Mouse (Mus musculus): ENCODE measurements around the gene Rftn1. TPM values are rescaled to one million over a fixed set of nuclear protein-coding genes. Genes with fewer than 3 reads are reported as not detected.
A peak's percentile ranks its signal among the peaks of the same experiment; 100 is the strongest.

Gene Rftn1
- polyA plus RNA-seq, 1 experiment from 2014 or later, result 37.8 TPM

DNA sequence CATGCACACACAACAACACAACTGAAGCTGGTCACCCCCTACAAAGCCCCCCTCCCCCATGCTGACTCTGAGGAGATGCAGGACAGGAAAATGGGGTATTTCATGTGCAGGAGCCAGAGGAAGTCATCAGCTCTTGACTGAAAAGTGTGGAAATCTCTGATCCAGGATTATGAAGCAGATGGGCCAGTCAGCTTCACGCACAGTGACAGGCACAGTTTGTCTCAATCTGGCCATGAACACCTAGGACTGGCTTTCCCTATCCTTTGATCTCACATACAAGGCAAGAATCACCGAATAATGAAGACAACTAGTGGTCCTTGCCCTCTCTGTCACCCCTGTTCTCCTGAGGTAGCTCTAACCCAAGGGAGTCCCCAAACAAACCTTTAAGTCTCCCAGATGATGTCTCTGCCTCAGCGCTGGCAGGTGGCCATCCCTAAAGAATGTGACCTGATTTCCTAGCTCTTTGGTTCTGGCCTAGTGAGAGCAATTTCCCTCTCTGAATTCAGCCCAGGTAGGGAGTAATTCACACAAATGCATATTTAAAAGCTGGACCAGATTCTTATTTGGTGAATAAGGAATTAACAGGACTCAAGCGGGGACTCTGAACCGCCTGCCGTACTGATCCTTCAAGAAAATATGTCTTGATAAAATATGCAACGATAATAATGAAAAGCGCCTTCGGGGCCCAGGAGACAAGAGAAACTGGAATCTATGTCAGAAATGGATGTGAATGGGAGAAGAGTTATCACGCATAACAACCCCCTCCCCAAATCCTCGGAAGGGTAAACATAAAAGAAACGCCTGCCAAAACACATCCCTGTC lies 6.0 kb downstream of the Rftn1 start:
- ATAC-seq (replicated peaks; ENCODE audit: extremely low read depth, insufficient read depth, low FRiP score), result no peak
- no peak overlapping the region for H3K4me2 ChIP-seq (ENCODE audit: low read depth, low read length)
- H3K36me3 ChIP-seq (ENCODE audit: control insufficient read depth, insufficient read depth), result no peaks in the 10 kb centered on the region
- 83% methylated on average over 12 of the region's 12 CpGs for WGBS
- H3K27ac ChIP-seq (ENCODE audit: low read length), result no peak overlapping the region
- H3K9me3 ChIP-seq (replicated peaks; ENCODE audit: control insufficient read depth, low read length), result no peaks in the 10 kb centered on the region
- H3K9ac ChIP-seq (ENCODE audit: low read length), result no peak overlapping the region
- no peaks in the 10 kb centered on the region for H3K27me3 ChIP-seq (ENCODE audit: control insufficient read depth, insufficient read depth, low read length)
- no peak overlapping the region for H3K4me3 ChIP-seq (ENCODE audit: low read length)
- H3K4me1 ChIP-seq (ENCODE audit: control insufficient read depth, insufficient read depth, low read length), result peaks cover 28% of the 10 kb centered on the region

DNA sequence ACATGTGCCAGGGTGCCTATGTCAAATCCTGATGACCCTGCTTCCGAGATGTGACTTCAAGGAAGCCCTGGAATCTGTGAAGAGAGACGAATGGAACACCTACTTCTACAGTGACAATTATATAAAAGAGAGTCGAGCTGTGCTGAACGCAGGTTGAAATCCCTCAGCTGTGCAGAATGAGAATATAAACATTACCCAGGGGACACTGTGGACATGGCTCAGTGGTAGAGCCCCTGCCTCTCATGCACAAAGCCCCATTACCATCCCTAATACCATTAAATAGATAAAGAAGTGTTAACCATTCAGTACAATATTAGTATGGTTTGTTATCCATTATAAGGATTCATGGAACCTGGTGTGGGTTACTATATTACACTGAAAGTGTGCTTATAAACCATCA lies 7.2 kb downstream of the Rftn1 start:
- Histone ChIP-seq H3K4me1 (ENCODE audit: control insufficient read depth, insufficient read depth, low read length) (peaks cover 23% of the 10 kb centered on the region), H3K27me3 (ENCODE audit: control insufficient read depth, insufficient read depth, low read length) (no peaks in the 10 kb centered on the region), H3K27ac (ENCODE audit: low read length) (no peak overlapping the region), H3K4me3 (ENCODE audit: low read length) (no peak overlapping the region), H3K9ac (ENCODE audit: low read length) (no peak overlapping the region), H3K4me2 (ENCODE audit: low read depth, low read length) (no peak overlapping the region), H3K9me3 (replicated peaks; ENCODE audit: control insufficient read depth, low read length) (peaks cover under 1% of the 10 kb centered on the region; the same call in 1 of the 2 replicates), H3K36me3 (ENCODE audit: control insufficient read depth, insufficient read depth) (no peaks in the 10 kb centered on the region; the same call in 1 of the 2 replicates)
- no peak for ATAC-seq (replicated peaks; ENCODE audit: extremely low read depth, insufficient read depth, low FRiP score)
- WGBS, result 82% methylated on average over 4 of the region's 4 CpGs

DNA sequence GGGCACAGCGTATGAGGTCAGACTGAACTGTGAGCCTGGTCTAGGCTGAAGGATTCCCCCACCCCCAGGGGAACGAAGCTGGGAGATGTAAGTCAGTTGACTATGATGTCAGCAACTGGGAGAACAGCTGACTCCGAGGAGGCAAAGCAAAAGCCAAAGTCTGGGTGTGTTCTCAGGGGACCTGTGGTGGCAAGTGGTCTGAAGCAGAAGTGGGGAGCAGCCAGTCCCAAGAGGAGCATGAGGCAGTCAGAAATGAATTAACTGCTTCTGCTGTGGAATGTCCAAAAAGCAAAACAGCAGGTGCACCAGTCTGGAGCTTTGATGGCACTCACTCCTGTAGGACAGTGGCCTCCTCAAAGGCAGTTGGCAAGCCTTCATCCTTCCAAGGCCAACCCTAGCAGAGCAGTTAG lies 7.9 kb downstream of the Rftn1 start:
- no peak overlapping the region for H3K27ac ChIP-seq (ENCODE audit: low read length)
- whole genome bisulfite sequencing, result 50% methylated on average over 3 of the region's 3 CpGs
- H3K27me3 ChIP-seq (ENCODE audit: control insufficient read depth, insufficient read depth, low read length), result no peaks in the 10 kb centered on the region
- no peak overlapping the region for H3K4me3 ChIP-seq (ENCODE audit: low read length)
- H3K4me2 ChIP-seq (ENCODE audit: low read depth, low read length), result no peak overlapping the region
- H3K4me1 ChIP-seq (ENCODE audit: control insufficient read depth, insufficient read depth, low read length), result peaks cover 23% of the 10 kb centered on the region
- ATAC-seq (replicated peaks; ENCODE audit: extremely low read depth, insufficient read depth, low FRiP score), result no peak
- H3K9me3 ChIP-seq (replicated peaks; ENCODE audit: control insufficient read depth, low read length), result peaks cover 8% of the 10 kb centered on the region
- H3K36me3 ChIP-seq (ENCODE audit: control insufficient read depth, insufficient read depth), result peaks cover 5% of the 10 kb centered on the region
- H3K9ac ChIP-seq (ENCODE audit: low read length), result no peak overlapping the region

DNA sequence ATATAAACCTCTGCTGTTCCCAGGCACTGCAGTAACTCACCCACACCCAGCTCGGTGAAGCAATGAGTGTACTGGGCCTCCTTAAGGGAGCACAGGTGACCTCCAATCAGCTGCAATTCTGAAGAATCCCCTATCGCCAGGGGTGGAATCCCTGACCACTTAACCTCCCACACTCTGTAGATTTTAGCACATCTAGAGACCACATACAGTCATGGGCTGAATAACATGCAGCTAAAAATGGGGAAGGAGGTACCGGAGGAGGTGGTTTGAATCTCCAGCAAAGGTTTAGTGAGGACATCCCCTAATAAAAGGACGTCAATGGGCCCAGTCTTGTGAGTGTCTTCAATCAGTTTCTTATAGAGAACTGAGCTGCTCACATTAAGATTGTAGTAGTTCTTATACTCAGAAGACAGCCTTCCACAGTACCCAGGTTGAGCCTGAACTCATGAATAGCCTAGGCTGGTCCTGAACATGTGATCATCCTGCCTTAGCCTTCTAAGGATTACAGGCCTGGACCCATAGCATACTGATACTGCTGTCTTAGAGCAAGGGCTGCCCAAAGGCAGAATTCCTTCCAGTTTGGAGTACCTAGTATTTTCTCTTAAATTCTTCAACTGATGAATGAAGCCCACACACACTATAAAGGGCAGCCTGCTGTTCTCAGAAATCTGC lies 9.4 kb downstream of the Rftn1 start:
- peaks cover 10% of the 10 kb centered on the region for H3K9me3 ChIP-seq (replicated peaks; ENCODE audit: control insufficient read depth, low read length)
- no peaks in the 10 kb centered on the region for H3K27me3 ChIP-seq (ENCODE audit: control insufficient read depth, insufficient read depth, low read length)
- H3K4me1 ChIP-seq (ENCODE audit: control insufficient read depth, insufficient read depth, low read length), result peaks cover 23% of the 10 kb centered on the region
- H3K4me3 ChIP-seq (ENCODE audit: low read length), result no peak overlapping the region
- no peak overlapping the region for H3K9ac ChIP-seq (ENCODE audit: low read length)
- 79% methylated on average over 4 of the region's 4 CpGs for WGBS
- no peak for ATAC-seq (replicated peaks; ENCODE audit: extremely low read depth, insufficient read depth, low FRiP score)
- no peak overlapping the region for H3K27ac ChIP-seq (ENCODE audit: low read length)
- H3K36me3 ChIP-seq (ENCODE audit: control insufficient read depth, insufficient read depth), result peaks cover 11% of the 10 kb centered on the region
- no peak overlapping the region for H3K4me2 ChIP-seq (ENCODE audit: low read depth, low read length)

DNA sequence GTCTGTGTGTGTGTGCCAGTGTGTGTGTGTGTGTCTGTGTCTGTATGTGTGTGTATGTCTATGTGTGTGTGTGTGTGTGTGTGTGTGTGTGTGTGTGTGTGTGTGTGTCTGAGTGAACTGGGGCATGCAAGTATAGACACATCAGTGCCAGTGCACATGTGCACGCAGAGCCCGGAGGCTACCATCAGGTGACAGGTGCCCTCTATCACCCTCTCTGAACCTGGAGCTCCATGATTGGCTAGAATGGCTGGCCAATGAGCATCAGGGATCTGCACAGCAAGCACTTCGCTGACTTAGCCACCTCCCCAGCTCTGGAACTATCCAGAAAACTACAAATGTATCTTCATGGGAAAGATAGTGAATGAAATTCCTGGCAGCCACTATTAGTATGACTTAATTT lies 16.7 kb downstream of the Rftn1 start:
- no peak for ATAC-seq (replicated peaks; ENCODE audit: extremely low read depth, insufficient read depth, low FRiP score)
- Histone ChIP-seq H3K36me3 (ENCODE audit: control insufficient read depth, insufficient read depth) (peaks cover 16% of the 10 kb centered on the region), H3K27ac (ENCODE audit: low read length) (no peak overlapping the region), H3K9me3 (replicated peaks; ENCODE audit: control insufficient read depth, low read length) (peaks cover 13% of the 10 kb centered on the region), H3K27me3 (ENCODE audit: control insufficient read depth, insufficient read depth, low read length) (no peaks in the 10 kb centered on the region), H3K4me3 (ENCODE audit: low read length) (no peak overlapping the region), H3K4me2 (ENCODE audit: low read depth, low read length) (no peak overlapping the region), H3K9ac (ENCODE audit: low read length) (no peak overlapping the region), H3K4me1 (ENCODE audit: control insufficient read depth, insufficient read depth, low read length) (peaks cover 25% of the 10 kb centered on the region)
- 78% methylated on average over 3 of the region's 3 CpGs for WGBS

DNA sequence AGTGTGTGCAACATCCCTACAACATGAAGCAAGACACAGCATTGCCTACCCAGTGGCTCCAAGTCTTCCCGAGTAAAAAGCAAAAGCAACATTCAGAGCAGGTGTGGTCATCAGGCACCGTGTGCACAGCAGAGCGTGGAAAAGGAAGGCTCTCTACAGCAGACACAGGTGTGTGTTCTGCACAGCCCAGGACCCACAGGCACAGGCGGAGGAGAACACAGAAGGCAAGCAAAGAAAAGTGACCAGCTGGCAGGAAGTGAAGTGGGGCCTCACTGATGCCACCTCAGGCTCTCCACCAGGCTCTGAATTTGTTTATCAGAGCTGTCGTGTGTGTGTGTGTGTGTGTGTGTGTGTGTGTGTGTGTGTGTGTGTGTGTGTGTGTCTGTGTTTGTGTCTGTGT lies 17.1 kb downstream of the Rftn1 start:
- 79% methylated on average over 5 of the region's 5 CpGs for WGBS
- no peak overlapping the region for H3K4me2 ChIP-seq (ENCODE audit: low read depth, low read length)
- ATAC-seq (replicated peaks; ENCODE audit: extremely low read depth, insufficient read depth, low FRiP score), result peak; percentile 44; the same call in 1 of the 2 replicates
- no peak overlapping the region for H3K27ac ChIP-seq (ENCODE audit: low read length)
- H3K9ac ChIP-seq (ENCODE audit: low read length), result no peak overlapping the region
- H3K9me3 ChIP-seq (replicated peaks; ENCODE audit: control insufficient read depth, low read length), result peaks cover 13% of the 10 kb centered on the region
- H3K4me1 ChIP-seq (ENCODE audit: control insufficient read depth, insufficient read depth, low read length), result peaks cover 25% of the 10 kb centered on the region
- no peak overlapping the region for H3K4me3 ChIP-seq (ENCODE audit: low read length)
- peaks cover 20% of the 10 kb centered on the region for H3K36me3 ChIP-seq (ENCODE audit: control insufficient read depth, insufficient read depth)
- H3K27me3 ChIP-seq (ENCODE audit: control insufficient read depth, insufficient read depth, low read length), result no peaks in the 10 kb centered on the region

DNA sequence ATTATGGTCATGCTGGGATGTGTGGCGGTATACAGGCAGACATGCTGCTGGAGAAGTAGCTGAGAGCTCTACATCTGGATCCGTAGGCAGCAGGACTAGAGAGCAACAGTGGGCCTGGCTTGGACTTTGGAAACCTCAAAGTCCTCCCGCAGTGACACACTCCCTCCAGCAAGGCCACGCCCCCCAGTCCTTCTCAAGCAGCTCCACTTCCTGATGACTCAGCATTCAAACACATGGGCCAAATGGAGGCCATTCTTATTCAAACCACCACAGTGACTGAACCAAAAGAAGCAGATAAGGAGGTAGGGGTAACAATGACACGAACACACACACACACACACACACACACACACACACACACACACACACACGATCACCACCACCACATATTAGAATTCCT lies 17.7 kb downstream of the Rftn1 start:
- H3K4me3 ChIP-seq (ENCODE audit: low read length), result no peak overlapping the region
- H3K27ac ChIP-seq (ENCODE audit: low read length), result no peak overlapping the region
- H3K9me3 ChIP-seq (replicated peaks; ENCODE audit: control insufficient read depth, low read length), result peaks cover 8% of the 10 kb centered on the region
- H3K4me1 ChIP-seq (ENCODE audit: control insufficient read depth, insufficient read depth, low read length), result peaks cover 25% of the 10 kb centered on the region
- no peak for ATAC-seq (replicated peaks; ENCODE audit: extremely low read depth, insufficient read depth, low FRiP score)
- H3K27me3 ChIP-seq (ENCODE audit: control insufficient read depth, insufficient read depth, low read length), result no peaks in the 10 kb centered on the region
- H3K4me2 ChIP-seq (ENCODE audit: low read depth, low read length), result no peak overlapping the region
- 96% methylated on average over 6 of the region's 6 CpGs for WGBS
- no peak overlapping the region for H3K9ac ChIP-seq (ENCODE audit: low read length)
- H3K36me3 ChIP-seq (ENCODE audit: control insufficient read depth, insufficient read depth), result peaks cover 23% of the 10 kb centered on the region

DNA sequence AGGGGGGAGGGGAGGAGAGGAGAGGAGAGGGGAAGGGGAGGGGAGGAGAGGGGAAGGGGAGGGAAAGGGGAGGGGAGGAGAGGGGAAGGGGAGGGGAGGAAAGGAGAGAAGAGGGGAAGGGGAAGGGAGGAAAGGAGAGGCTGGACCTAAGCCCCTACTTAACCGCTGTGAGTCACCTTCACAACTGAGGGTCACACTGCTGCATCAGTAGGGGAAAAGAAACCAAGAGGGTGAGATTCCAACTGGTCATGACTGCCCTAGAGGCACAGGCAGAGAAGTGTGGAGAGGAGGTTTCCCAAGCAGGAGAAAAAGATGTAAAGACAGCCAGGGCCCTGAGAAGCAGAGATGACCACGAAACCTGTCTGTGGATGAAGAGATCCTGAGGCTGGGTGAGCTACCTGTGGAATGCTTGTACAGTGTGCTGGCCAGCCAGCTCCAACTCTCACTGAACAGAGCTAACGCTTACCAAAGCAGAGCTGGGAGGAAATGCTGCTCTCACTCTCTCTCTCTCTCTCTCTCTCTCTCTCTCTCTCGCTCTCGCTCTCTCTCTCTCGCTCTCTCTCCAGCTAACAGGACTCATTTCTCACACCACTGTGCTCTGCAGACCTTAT lies 19.4 kb downstream of the Rftn1 start:
- peaks cover 30% of the 10 kb centered on the region for H3K36me3 ChIP-seq (ENCODE audit: control insufficient read depth, insufficient read depth)
- ATAC-seq (replicated peaks; ENCODE audit: extremely low read depth, insufficient read depth, low FRiP score), result 0 out of 2 replicates have a peak, but pooled peaks have one; percentile 12
- peak overlapping the region; percentile 58 for H3K27ac ChIP-seq (ENCODE audit: low read length)
- peaks cover 25% of the 10 kb centered on the region for H3K4me1 ChIP-seq (ENCODE audit: control insufficient read depth, insufficient read depth, low read length)
- peak overlapping the region; percentile 34 for H3K4me2 ChIP-seq (ENCODE audit: low read depth, low read length)
- H3K27me3 ChIP-seq (ENCODE audit: control insufficient read depth, insufficient read depth, low read length), result no peaks in the 10 kb centered on the region
- no peak overlapping the region; the same call in 1 of the 2 replicates for H3K4me3 ChIP-seq (ENCODE audit: low read length)
- peaks cover 3% of the 10 kb centered on the region; the same call in 1 of the 2 replicates for H3K9me3 ChIP-seq (replicated peaks; ENCODE audit: control insufficient read depth, low read length)
- WGBS, result 43% methylated on average over 6 of the region's 6 CpGs
- H3K9ac ChIP-seq (ENCODE audit: low read length), result peak overlapping the region; percentile 53
